Mouse (Mus musculus): ENCODE results near the gene Rnf4. TPM values are rescaled to one million over a fixed set of nuclear protein-coding genes. Genes with fewer than 3 reads are reported as not detected.

Gene Rnf4
- total and polyA plus RNA-seq, 2 experiments from 2014 or later: 95.2 to 124 TPM

DNA sequence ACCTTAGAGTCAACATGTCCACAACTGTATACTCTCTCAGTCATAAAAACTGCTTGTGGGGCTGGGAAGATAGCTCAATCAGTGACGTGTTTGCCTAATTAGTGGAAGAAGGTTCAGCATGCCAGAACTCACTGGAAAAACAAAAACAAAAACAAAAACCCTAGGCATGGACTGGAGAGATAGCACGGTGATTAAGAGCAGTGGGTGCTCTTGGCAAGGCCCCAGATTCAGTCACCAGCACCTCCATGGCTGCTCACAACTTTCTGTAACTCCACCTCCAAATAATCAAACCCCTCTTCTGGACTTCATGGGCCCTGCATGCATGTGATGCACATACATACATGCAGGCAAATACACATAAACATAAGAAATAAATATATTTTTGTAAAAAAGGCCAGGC lies 46.8 kb upstream of the Rnf4 start:
- H3K9ac ChIP-seq (replicated peaks; ENCODE audit: low read length, poor library complexity, severe bottlenecking): no peak overlapping the region
- ATAC-seq (ENCODE audit: low FRiP score): no peak
- H3K4me1 ChIP-seq (ENCODE audit: insufficient read depth, low read length): 0 out of 2 replicates have a peak, but pooled peaks cover 4% of the 10 kb centered on the region
- 69% methylated on average over 2 of the region's 2 CpGs for WGBS
- no peak for TF ChIP-seq CTCF (IDR thresholded peaks at IDR 0.05)
- peaks cover 6% of the 10 kb centered on the region; the same call in 1 of the 2 replicates for H3K27me3 ChIP-seq (ENCODE audit: insufficient read depth, low read length)
- no peak overlapping the region for H3K27ac ChIP-seq (ENCODE audit: low read depth, low read length)
- peak overlapping the region; percentile 74; the same call in 1 of the 2 replicates for H3K4me2 ChIP-seq (ENCODE audit: low read depth, low read length, poor library complexity, severe bottlenecking)
- no peak for DNase-seq (ENCODE audit: low spot score)
- no peaks in the 10 kb centered on the region for H3K9me3 ChIP-seq (ENCODE audit: low read length)
- peak overlapping the region; percentile 10; the same call in 1 of the 2 replicates for H3K4me3 ChIP-seq (ENCODE audit: low read depth, low read length)
- H3K36me3 ChIP-seq (ENCODE audit: insufficient read depth, low read length): no peaks in the 10 kb centered on the region

DNA sequence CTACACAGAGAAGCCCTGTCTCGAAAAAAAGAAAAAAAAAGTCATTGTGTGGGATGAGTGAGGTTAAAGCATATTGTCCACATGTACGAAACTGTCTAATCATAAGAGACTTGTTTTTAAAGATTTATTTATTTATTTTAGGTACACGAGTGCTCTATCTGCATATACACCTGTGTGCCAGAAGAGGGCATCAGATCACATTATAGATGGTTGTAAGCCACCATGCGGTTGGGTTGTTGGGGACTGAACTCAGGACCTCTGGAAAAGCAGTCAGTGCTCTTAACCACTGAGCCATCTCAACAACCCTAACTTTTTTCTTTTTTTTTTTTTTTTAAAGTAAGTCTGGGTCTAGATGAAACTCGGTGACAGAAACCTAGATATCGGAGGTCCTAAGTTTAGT lies 42.7 kb upstream of the Rnf4 start:
- ATAC-seq (ENCODE audit: low FRiP score): no peak
- no peak for DNase-seq (ENCODE audit: low spot score)

DNA sequence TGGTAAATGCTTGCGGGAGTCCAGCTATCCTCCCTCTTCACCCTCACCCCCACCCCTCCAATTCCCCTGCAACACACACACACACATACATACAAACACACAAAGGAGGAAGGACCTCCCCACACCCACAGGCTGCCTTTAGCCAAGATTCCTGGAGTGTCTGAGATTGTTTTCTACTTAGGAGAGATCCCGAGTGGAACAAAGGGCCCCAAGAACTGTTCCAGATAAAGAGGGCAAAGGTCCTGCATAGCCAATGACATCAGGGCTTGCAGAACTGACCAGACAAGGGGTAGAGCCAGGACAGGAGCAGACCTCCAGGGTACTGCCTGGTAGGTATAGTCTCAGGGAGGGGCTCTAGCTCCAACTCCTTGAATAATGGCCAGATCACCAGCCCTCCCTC lies 41.4 kb upstream of the Rnf4 start:
- no peak overlapping the region for H3K27ac ChIP-seq (ENCODE audit: low read depth, low read length)
- H3K36me3 ChIP-seq (ENCODE audit: insufficient read depth, low read length): no peaks in the 10 kb centered on the region
- 33% methylated on average over 2 of the region's 2 CpGs for WGBS
- H3K9me3 ChIP-seq (ENCODE audit: low read length): no peaks in the 10 kb centered on the region
- H3K4me1 ChIP-seq (ENCODE audit: insufficient read depth, low read length): no peaks in the 10 kb centered on the region
- DNase-seq (ENCODE audit: low spot score) (no peak), ATAC-seq (ENCODE audit: low FRiP score) (no peak)
- no peak overlapping the region for H3K4me2 ChIP-seq (ENCODE audit: low read depth, low read length, poor library complexity, severe bottlenecking)
- no peak overlapping the region for H3K9ac ChIP-seq (replicated peaks; ENCODE audit: low read length, poor library complexity, severe bottlenecking)
- no peak overlapping the region for H3K4me3 ChIP-seq (ENCODE audit: low read depth, low read length)
- H3K27me3 ChIP-seq (ENCODE audit: insufficient read depth, low read length): no peaks in the 10 kb centered on the region
- no peak for TF ChIP-seq CTCF (IDR thresholded peaks at IDR 0.05)

More for the DNA sequence above, 42.7 kb upstream of the Rnf4 start:
- TF ChIP-seq CTCF (IDR thresholded peaks at IDR 0.05): peak; percentile 36; the same call in 1 of the 2 replicates
- H3K27ac ChIP-seq (ENCODE audit: low read depth, low read length): no peak overlapping the region
- WGBS: 81% methylated on average over 6 of the region's 6 CpGs
- H3K9me3 ChIP-seq (ENCODE audit: low read length): no peaks in the 10 kb centered on the region
- no peak overlapping the region for H3K9ac ChIP-seq (replicated peaks; ENCODE audit: low read length, poor library complexity, severe bottlenecking)
- H3K27me3 ChIP-seq (ENCODE audit: insufficient read depth, low read length): no peaks in the 10 kb centered on the region
- H3K36me3 ChIP-seq (ENCODE audit: insufficient read depth, low read length): no peaks in the 10 kb centered on the region
- H3K4me3 ChIP-seq (ENCODE audit: low read depth, low read length): no peak overlapping the region
- H3K4me1 ChIP-seq (ENCODE audit: insufficient read depth, low read length): no peaks in the 10 kb centered on the region
- no peak overlapping the region for H3K4me2 ChIP-seq (ENCODE audit: low read depth, low read length, poor library complexity, severe bottlenecking)

DNA sequence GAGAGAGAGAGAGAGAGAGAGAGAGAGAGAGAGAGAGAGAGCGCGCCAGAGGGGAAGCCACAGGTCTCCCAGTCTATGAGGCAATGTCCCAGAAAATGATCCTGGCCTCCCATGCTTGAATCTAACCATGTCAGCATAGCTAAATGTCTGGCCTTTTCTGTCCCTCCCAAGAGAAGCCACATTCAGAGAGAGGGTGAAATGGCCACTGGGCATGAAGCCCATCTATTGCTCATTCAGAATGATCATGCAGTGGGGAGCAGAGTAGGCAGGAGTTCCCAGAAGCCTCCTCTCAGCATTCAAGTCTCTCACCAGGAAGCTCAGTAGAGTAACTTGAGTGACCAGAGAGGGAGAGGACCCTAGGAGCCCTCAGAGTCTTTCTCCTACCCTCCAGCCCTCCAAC lies 40.9 kb upstream of the Rnf4 start:
- no peaks in the 10 kb centered on the region for H3K9me3 ChIP-seq (ENCODE audit: low read length)
- 70% methylated on average over 2 of the region's 2 CpGs for WGBS
- ATAC-seq (ENCODE audit: low FRiP score) (no peak), DNase-seq (ENCODE audit: low spot score) (no peak)
- TF ChIP-seq CTCF (IDR thresholded peaks at IDR 0.05): no peak
- no peak overlapping the region for H3K27ac ChIP-seq (ENCODE audit: low read depth, low read length)
- no peak overlapping the region for H3K9ac ChIP-seq (replicated peaks; ENCODE audit: low read length, poor library complexity, severe bottlenecking)
- no peaks in the 10 kb centered on the region for H3K36me3 ChIP-seq (ENCODE audit: insufficient read depth, low read length)
- no peaks in the 10 kb centered on the region for H3K4me1 ChIP-seq (ENCODE audit: insufficient read depth, low read length)
- H3K4me2 ChIP-seq (ENCODE audit: low read depth, low read length, poor library complexity, severe bottlenecking): no peak overlapping the region
- no peaks in the 10 kb centered on the region for H3K27me3 ChIP-seq (ENCODE audit: insufficient read depth, low read length)
- no peak overlapping the region for H3K4me3 ChIP-seq (ENCODE audit: low read depth, low read length)

DNA sequence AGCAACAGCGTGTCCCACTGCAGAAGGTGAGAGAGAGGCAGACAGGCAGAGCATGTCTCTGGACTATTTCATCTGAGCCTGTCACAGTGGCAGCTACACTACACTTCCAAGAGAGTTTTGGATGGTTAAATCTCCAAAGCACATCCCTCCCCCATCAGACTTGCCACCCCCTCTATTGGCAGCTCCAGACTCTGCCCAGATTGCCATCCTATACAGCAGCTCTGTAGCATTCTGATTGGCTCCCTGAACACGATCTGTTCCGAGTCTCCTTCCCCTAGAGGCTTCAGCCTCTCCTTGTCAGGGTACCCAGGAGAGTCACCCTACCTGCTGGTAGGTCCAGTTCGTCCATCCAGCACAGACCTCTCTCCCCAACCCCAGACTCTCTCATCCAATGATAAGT lies 38.0 kb upstream of the Rnf4 start:
- TF ChIP-seq CTCF (IDR thresholded peaks at IDR 0.05): no peak
- Histone ChIP-seq H3K36me3 (ENCODE audit: insufficient read depth, low read length) (no peaks in the 10 kb centered on the region), H3K9ac (replicated peaks; ENCODE audit: low read length, poor library complexity, severe bottlenecking) (no peak overlapping the region)

DNA sequence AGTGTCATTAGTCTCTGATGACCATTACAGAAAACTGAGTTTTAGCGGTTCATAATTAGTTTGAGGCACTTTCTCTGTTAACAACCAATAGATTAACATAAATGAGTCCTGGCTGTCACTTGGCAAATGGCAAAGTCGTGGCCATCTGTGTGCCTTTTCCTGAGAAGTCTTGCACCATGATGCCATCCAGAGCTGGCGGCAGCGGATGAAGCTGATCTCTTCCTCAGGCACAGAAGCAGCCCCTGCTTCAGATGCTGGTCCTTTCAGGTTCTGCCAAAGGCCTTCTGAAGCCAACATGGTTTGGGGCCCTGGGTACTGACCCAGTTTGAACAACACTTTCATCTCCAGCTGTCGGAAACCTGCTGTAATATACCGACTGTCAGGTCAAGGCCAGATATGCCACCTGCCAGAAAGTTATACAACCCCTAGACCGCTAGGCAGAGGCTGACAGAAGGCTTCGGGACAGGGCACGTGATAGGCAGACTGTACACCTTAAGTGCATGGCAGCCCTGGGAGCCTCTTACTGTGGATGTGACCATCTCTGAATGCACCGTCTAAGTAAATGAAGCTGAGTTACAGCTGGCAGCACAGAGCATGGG lies 37.1 kb upstream of the Rnf4 start:
- H3K36me3 ChIP-seq (ENCODE audit: insufficient read depth, low read length): no peaks in the 10 kb centered on the region
- H3K4me1 ChIP-seq (ENCODE audit: insufficient read depth, low read length): no peaks in the 10 kb centered on the region
- no peak for TF ChIP-seq CTCF (IDR thresholded peaks at IDR 0.05)
- H3K27ac ChIP-seq (ENCODE audit: low read depth, low read length): no peak overlapping the region
- no peak overlapping the region for H3K4me3 ChIP-seq (ENCODE audit: low read depth, low read length)
- no peak for ATAC-seq (ENCODE audit: low FRiP score)
- no peaks in the 10 kb centered on the region for H3K27me3 ChIP-seq (ENCODE audit: insufficient read depth, low read length)
- no peak for DNase-seq (ENCODE audit: low spot score)
- H3K4me2 ChIP-seq (ENCODE audit: low read depth, low read length, poor library complexity, severe bottlenecking): no peak overlapping the region
- H3K9ac ChIP-seq (replicated peaks; ENCODE audit: low read length, poor library complexity, severe bottlenecking): no peak overlapping the region
- WGBS: 90% methylated on average over 10 of the region's 10 CpGs
- no peaks in the 10 kb centered on the region for H3K9me3 ChIP-seq (ENCODE audit: low read length)

More for the DNA sequence above, 38.0 kb upstream of the Rnf4 start:
- ATAC-seq (ENCODE audit: low FRiP score) (no peak), DNase-seq (ENCODE audit: low spot score) (no peak)
- Histone ChIP-seq H3K4me3 (ENCODE audit: low read depth, low read length) (no peak overlapping the region), H3K9me3 (ENCODE audit: low read length) (no peaks in the 10 kb centered on the region), H3K27me3 (ENCODE audit: insufficient read depth, low read length) (no peaks in the 10 kb centered on the region), H3K27ac (ENCODE audit: low read depth, low read length) (no peak overlapping the region), H3K4me1 (ENCODE audit: insufficient read depth, low read length) (no peaks in the 10 kb centered on the region), H3K4me2 (ENCODE audit: low read depth, low read length, poor library complexity, severe bottlenecking) (no peak overlapping the region)
- 52% methylated on average over 4 of the region's 4 CpGs for WGBS

Data from midbrain, postnatal 0 days (tissue).